Mouse (Mus musculus): Measurements from ENCODE around the gene Plxna2.

Plxna2 gene

DNA sequence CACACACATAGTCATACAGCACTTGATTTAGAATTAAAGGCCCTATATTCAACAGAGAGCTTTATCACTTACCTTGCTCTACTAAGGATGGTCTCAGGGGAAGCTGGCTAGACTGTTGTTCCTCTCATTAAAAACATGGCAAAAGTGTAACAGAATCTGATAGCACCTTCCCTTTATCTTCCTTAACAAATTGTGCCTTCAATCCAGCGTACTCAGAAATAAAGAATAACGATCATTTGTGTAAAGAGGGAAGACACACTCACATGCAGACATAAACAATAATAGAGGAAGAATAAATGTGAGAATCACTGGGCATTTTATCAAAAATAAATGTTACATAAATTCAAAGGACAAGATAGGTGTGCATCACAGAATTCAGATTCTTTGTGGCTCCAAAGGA, at the start of gene Plxna2:
Gene Plxna2, plus strand, starts transcription at position 301 of the 400 bp plus-strand sequence.
- in situ Hi-C loops (cut with MboI; ENCODE audit: low pct_unique_long_range_greater_than_20kb in 1 of 2, low sequenced_read_pairs in 2 of 2, unreplicated experiment in 1 of 2): loop anchor here in 1 of 2 experiments (25.0 kb wide), 1 partner anchor 194 kb away; no protein-coding TSS in a partner anchor

DNA sequence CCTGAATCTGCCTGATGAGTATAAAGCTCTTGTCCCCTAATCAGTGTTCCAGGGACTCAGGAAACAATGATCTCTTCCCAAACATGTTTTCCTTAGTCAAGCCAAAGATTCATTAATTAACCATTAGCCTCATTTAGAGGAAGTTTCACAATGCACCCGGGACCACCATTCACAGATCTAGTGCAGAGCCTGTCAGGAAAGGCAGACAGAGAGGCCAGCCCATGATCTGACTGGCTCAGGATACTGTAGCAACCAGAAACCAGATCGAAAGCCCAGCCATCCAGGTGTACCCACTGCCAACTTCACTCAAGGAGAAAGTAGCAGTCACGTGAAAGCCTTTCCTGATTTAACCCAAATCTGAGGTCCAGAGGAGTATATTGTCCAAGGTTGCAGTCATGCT, 44.1 kb upstream of the Plxna2 start:
- in situ Hi-C loops (cut with MboI; ENCODE audit: low pct_unique_long_range_greater_than_20kb in 1 of 2, low sequenced_read_pairs in 2 of 2, unreplicated experiment in 1 of 2): no loop called here

DNA sequence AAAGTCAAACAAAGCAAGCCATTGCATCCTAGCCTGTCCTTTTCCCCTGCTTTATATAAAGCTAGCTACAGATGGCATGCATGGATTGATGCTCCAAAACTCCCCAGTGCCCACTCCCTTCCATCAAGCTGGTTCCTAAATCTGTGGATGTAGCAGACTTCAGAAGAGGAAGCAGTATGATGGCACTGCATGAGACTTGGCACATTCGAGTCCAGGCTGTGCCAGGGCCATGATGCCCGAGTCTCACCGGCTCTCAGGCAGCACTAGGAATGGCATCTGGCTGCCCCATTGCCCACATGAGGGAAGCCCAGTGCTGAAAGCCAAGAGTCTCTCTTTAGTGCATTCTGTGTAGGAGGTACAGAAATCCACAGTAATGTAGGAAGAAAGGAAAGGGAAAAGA, 39.7 kb upstream of the Plxna2 start:
- in situ Hi-C loops (cut with MboI; ENCODE audit: low pct_unique_long_range_greater_than_20kb in 1 of 2, low sequenced_read_pairs in 2 of 2, unreplicated experiment in 1 of 2): no loop called here

- in situ Hi-C loops (cut with MboI; ENCODE audit: low pct_unique_long_range_greater_than_20kb in 1 of 2, low sequenced_read_pairs in 2 of 2, unreplicated experiment in 1 of 2): no loop called here
Observed at GRCm38 (mm10) chr1:194580539-194580938, 37.5 kb upstream of the Plxna2 start.

- in situ Hi-C loops (cut with MboI; ENCODE audit: low pct_unique_long_range_greater_than_20kb in 1 of 2, low sequenced_read_pairs in 2 of 2, unreplicated experiment in 1 of 2): no loop called here
Observed at GRCm38 (mm10) chr1:194586670-194587069, 31.3 kb upstream of the Plxna2 start.

DNA sequence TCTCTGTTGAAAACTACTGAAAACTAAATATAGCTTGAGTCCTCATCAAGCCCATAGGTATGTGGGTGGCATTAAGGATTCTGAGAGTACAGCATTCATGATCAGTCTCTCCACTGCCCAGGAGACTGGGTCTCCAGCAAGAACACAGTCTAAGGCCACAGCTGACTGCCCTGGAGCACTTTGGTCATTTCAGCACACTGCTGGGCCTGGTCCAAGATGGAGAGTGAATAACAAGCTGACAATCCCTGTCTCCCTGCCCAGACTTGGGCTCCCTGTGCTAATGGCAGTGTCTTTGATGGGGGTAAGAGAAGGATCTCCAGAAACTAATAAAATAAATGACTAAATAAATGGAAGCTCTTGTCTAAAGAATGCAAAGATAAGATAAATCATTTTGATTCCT, 30.5 kb upstream of the Plxna2 start:
- in situ Hi-C loops (cut with MboI; ENCODE audit: low pct_unique_long_range_greater_than_20kb in 1 of 2, low sequenced_read_pairs in 2 of 2, unreplicated experiment in 1 of 2): no loop called here

- in situ Hi-C loops (cut with MboI; ENCODE audit: low pct_unique_long_range_greater_than_20kb in 1 of 2, low sequenced_read_pairs in 2 of 2, unreplicated experiment in 1 of 2): no loop called here
Observed at GRCm38 (mm10) chr1:194587956-194588668, 29.9 kb upstream of the Plxna2 start.

- in situ Hi-C loops (cut with MboI; ENCODE audit: low pct_unique_long_range_greater_than_20kb in 1 of 2, low sequenced_read_pairs in 2 of 2, unreplicated experiment in 1 of 2): no loop called here
Observed at GRCm38 (mm10) chr1:194588711-194589451, 29.1 kb upstream of the Plxna2 start.

DNA sequence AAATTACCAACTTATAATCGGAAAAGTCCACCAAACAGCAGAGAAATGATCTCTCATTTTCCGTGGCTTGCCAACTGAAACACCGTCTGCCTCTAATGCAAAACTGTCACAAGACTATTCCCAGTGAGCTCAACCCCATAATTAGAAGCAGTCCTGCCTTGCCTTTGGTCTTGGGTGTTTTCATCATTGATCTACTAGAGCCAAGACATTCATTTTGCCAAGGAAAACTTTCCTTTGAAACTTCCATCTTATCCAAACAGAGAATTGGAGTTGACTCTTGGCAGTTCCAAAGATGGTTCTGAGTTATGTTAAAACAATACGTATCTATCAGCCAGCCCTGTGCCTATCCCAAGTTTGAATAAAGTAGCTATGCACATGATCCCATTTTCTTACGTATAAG, 24.9 kb upstream of the Plxna2 start:
- in situ Hi-C loops (cut with MboI; ENCODE audit: low pct_unique_long_range_greater_than_20kb in 1 of 2, low sequenced_read_pairs in 2 of 2, unreplicated experiment in 1 of 2): no loop called here

- in situ Hi-C loops (cut with MboI; ENCODE audit: low pct_unique_long_range_greater_than_20kb in 1 of 2, low sequenced_read_pairs in 2 of 2, unreplicated experiment in 1 of 2): loop anchor here in 1 of 2 experiments (25.0 kb wide), 1 partner anchor 205 kb away; no protein-coding TSS in a partner anchor
Observed at GRCm38 (mm10) chr1:194607406-194608261, 10.4 kb upstream of the Plxna2 start.

DNA sequence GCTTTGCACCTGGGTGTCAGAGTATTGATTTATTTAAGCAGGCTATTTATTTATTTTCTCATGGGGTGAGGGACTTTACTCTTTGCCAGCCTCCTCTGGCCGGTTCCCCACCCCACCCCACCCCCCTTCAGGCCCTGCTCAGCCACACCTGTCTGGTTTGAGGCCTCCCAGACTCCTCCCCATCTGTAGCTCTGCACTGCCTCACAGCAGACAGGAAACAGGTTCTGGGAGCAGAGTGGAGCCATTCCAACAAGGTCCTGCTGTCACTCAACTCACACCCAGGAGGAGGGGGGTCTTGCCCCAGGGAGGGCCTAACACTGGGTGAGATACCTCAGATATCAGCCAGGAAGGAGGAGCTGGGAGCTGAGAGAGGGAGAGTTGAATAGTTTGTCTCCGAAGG, 7.5 kb upstream of the Plxna2 start:
- in situ Hi-C loops (cut with MboI; ENCODE audit: low pct_unique_long_range_greater_than_20kb in 1 of 2, low sequenced_read_pairs in 2 of 2, unreplicated experiment in 1 of 2): loop anchor here in 1 of 2 experiments (25.0 kb wide), 1 partner anchor 202 kb away; no protein-coding TSS in a partner anchor

GRCm38 (mm10) chr1:194612628-194613027, 5.4 kb upstream of the Plxna2 start:
- in situ Hi-C loops (cut with MboI; ENCODE audit: low pct_unique_long_range_greater_than_20kb in 1 of 2, low sequenced_read_pairs in 2 of 2, unreplicated experiment in 1 of 2): loop anchor here in 1 of 2 experiments (25.0 kb wide), 1 partner anchor 200 kb away; no protein-coding TSS in a partner anchor

- in situ Hi-C loops (cut with MboI; ENCODE audit: low pct_unique_long_range_greater_than_20kb in 1 of 2, low sequenced_read_pairs in 2 of 2, unreplicated experiment in 1 of 2): loop anchor here in 1 of 2 experiments (25.0 kb wide), 1 partner anchor 199 kb away; no protein-coding TSS in a partner anchor
Observed at GRCm38 (mm10) chr1:194613271-194613834, 4.7 kb upstream of the Plxna2 start.

DNA sequence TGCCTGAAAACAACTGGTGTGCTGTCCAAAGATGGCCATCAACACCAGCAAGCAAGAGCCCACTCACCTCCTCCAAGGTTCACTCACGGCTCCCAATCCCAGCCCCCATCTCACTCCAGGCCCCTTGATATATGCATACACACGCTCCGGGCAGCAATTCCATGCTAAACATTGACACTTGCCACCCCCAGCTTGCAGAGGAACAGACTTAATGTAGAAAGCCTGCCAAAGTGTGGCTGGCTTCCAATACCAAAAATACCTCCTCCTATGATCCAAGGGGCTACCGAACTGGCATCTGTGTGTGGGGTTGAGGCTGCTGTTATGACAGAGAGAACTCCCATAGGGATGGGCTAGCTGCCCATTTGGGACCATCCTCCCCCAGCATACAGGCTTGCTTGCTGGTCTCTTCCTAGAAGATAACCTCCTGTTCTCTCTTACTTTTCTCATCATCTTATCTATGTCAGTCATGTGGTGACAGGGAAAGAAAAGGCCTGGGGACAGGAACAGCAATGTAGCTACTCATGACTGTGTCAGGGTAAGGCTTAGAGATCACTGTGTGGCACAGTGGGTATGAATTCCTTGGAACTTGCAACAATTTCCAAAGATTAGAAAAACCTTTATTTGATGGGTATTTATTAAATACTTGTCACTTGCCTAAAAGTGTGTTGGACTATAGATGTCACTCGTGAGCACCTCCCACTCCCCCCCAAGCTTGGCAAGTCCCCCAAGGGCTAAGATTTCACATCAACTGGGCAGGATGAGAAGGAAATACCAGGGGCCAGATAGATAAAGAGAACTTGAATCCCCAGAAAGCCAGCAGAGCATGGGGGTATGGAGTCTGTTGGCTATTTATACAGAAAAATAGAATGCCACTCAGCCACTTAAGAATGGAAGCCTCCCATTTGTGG, 3.8 kb upstream of the Plxna2 start:
- in situ Hi-C loops (cut with MboI; ENCODE audit: low pct_unique_long_range_greater_than_20kb in 1 of 2, low sequenced_read_pairs in 2 of 2, unreplicated experiment in 1 of 2): loop anchor here in 1 of 2 experiments (25.0 kb wide), 1 partner anchor 198 kb away; no protein-coding TSS in a partner anchor

DNA sequence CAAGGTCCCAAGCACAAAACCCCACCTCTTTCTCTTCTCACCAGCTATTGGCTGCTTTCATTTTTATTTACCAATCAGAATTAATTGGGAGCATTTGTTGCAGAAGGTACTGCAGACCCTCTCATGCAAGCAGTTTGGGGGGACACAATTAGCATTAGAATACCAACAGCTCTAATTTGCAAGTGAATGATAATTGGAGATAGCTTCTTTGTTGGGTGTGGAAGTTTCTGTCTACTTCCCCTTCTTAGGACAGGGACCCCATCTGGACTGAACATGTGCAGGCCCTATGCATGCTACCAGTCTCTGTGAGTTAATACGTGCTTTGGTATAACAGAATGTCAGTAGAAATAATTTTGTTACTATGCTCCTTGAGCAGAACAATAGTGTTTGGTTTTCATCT, 1.9 kb upstream of the Plxna2 start:
- in situ Hi-C loops (cut with MboI; ENCODE audit: low pct_unique_long_range_greater_than_20kb in 1 of 2, low sequenced_read_pairs in 2 of 2, unreplicated experiment in 1 of 2): loop anchor here in 1 of 2 experiments (25.0 kb wide), 1 partner anchor 196 kb away; no protein-coding TSS in a partner anchor

- in situ Hi-C loops (cut with MboI; ENCODE audit: low pct_unique_long_range_greater_than_20kb in 1 of 2, low sequenced_read_pairs in 2 of 2, unreplicated experiment in 1 of 2): loop anchor here in 1 of 2 experiments (25.0 kb wide), 1 partner anchor 193 kb away; no protein-coding TSS in a partner anchor
Observed at GRCm38 (mm10) chr1:194618841-194619311, 858 bp downstream of the Plxna2 start.
